Mouse (Mus musculus): ENCODE measurements around the gene Armc2.

DNA sequence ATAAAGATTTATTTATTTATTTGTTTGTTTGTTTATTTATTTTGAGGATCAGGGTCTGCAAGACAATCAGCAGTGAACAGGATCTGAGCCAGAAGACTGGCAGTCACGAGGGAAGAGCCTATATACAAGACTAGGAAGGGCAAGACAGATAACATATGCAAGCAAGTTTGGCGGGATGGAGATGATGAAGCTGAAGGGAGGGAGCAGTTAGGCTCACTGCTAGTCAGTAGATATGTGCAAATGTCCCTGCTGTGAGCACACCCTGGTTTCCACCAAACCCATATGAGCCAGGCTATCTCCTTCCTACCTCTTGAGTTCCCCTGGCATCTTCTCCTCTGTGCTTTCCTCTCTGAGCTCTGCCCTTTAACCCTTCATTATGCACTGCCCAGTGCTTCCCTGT, 146.7 kb downstream of the Armc2 start:
- TF ChIP-seq CTCF (IDR thresholded peaks at IDR 0.05; ENCODE audit: low read depth) (no peak), EP300 (IDR thresholded peaks at IDR 0.05; ENCODE audit: low read depth) (no peak)
